Mouse (Mus musculus) monocyte, adult 5-6 weeks (primary cell): ENCODE results near the gene Crocc2. TPM values are rescaled to one million over a fixed set of nuclear protein-coding genes. Genes with fewer than 3 reads are reported as not detected.
A peak's percentile ranks its signal among the peaks of the same experiment; 100 is the strongest.

ENCODE experiments used
- ATAC-seq: fragments of 153-309, 156-312 bp; replicated peaks from 2 replicates; pipeline ENCODE4 v1.8.0; 2017; ENCODE audit warnings: mild to moderate bottlenecking; ENCODE audit not compliant: low TSS enrichment, insufficient number of reproducible peaks, severe bottlenecking, poor library complexity, low FRiP score
- total RNA-seq: library from RNA; stranded (forward); fragments of 200-1000, 200-491, 200-594 nt; gene quantifications from 3 replicates; pipeline ENCODE4 v1.2.3, GENCODE M21; 2017

Crocc2 gene
- total RNA-seq, 1 experiment from 2014 or later = not detected

DNA sequence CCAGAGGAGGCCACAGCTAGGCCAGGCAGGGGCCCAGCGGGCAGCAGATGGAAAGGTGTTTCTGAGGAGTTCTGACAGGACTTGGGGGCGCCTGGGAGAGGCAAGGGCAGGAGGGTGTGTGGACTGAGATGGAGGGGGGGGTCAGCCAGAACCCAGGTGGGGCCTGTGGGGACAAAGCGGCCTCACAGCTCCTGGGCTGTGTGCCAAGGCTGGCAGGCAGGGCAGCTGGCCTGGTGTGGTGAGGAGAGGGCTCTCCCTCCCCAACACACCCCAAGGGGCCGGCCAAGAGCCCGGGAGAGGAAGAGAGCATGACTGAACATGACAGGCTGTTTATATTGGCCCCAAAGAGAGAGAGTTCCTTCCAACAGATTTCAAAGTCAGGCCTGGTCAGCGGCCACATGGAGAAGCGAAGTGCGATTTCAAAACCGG, 41.7 kb downstream of the Crocc2 start:
- ATAC-seq = no peak

DNA sequence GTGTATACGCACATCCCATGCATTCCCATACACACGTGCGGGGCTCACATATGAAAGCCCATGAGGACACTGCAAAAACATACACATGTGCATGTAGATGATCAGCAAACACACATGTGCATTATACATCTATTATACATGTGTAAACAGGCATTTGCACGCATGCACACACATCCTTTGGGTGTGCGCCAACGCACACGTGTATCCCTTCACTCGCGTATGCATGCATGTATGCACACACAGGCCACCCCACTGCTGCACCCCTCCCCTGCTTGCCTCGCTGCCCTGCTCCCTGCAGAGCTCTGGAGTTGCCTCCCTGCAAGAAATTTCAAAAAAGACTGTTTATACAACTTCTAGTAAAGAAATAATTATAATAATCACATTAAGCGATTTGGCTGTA, 42.5 kb downstream of the Crocc2 start:
- ATAC-seq = no peak

DNA sequence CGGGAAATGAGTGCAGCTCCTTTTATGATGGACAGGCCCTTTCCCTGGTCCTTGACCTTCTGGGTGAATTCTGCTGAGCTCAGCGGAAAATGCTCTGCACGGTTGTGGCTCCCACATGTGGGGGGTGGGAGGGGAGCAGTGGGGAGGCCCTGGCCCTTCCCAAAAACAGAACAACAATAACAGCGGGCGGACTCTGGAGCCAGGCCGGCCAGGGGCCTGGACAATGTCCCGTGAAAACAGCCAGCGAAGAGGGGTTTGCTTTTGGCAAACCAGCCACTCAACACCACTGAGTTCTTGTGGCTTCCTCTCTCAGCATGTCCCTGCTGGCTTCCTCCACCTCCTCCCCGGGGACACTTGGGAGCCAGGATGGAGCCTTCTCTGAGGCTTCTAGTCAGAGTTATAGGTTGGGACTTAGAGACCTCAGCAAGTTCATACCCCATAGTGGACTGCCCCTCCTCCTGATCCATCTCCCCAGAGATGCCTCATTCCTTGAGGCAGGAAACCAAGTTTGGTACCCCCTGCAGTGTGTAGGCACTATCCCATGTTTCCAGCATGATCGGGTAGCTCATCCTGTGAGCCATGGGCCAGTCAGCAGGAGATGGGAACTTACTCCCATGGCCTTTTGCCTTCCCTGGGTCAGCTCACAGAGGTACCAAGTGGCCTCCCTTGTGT, 43.2 kb downstream of the Crocc2 start:
- ATAC-seq = no peak

DNA sequence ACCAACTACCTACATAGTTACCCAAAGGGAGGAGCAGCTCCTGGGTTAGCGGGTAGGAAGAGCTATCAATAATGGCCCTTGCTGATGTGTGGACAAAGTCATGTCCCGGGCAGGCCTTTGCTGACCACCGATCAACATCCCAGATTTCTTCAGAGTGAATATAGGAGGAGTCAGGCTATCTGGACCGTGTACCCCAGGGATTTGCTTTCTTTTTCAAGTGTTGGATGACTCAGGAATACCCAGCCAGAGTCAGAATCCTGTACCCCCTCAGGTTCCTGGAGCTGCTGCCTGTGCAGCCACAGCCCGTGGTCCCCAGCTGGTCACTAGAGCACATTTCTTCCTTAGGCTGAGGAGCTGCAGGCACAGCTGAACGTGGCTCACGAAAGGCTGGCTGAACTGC, 43.9 kb downstream of the Crocc2 start:
- no peak for ATAC-seq

DNA sequence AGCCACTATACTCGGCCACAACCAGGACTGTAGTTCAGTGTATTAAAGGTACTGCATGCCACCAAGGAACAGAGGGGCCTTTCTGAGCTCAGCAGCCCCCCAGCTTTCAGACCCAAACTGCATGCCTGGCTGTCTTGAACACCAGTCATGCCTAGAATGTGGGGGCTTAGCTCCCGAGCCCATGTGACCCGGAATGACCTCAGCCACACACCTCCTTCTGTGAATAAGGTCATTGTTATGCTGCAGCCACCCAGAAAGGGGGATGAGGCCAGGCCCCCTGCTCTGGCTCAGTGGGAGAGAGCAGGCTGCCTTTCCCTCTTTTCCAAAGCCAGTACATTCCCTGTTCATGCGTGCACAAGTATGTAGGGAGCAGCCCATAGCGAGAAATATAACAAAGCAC, 46.1 kb downstream of the Crocc2 start:
- no peak for ATAC-seq

DNA sequence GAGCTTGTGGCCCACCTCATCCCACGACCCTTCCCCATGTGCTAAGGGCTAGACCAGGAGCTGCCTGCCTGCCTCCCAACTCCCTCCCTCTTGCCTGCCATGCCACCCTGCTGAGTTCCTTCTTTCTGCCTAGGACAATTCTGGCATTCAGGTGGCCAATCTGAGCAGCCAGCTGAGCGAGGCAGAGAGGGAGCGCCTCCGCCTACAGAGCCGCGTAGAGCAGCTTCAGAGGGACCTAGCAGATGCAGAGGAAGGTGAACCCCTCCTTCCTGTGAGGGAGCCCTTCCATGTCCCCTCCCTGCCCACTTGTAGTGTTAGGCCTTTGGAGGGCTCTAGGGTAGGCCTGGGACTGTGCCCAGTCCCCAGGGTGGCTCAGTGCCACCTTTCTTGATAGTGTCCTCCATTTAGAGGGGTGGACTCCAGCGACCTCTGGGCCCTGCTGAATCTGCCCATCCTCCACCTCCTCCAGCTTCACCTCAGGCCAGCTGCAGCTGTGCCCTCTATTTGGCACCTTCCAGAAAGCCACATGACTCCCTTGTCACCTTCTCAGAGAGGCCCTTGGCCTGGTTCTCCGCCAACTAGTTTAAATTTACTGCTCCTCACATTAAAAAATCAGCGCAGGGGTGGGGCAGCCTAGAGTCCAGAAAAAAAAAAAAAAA, 48.4 kb downstream of the Crocc2 start:
- no peak for ATAC-seq

DNA sequence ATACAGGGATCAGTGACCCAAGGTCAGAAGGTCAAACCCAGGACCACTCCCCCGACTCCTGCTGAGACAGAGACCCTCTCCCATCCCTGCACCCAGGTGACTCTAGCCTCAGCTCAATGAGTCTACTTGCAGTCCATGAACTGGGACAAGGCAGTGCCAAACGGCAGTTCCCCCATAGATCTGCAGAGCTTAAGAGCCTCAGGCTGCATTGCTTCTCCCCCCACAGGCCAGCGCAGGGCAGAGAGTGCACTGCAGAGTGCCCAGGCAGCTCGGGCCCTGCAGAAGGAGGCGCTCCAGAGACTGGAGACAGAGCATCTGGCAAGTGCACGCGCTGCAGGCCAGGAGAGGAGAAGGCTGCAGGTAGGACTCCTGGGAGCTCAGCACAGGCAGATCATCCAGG, 49.0 kb downstream of the Crocc2 start:
- no peak for ATAC-seq

DNA sequence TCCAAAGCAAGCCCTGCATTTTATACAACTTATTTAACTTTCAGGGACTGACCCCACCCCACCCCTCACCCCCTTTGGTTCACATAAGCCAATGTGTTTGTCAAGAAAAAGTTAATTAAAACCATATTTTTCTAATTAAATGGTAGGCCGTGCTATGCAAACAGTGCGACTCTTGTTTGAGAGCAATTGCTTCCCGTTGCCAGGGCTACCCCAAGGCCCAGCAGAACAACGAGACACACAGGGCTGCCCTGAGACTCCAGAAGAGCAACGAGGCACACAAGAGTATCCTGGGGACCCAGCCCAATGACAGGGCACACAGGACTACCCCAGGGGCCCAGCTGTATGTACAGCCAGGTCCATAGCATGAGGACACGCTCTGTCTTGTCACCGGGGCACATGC, 52.3 kb downstream of the Crocc2 start:
- no peak for ATAC-seq

DNA sequence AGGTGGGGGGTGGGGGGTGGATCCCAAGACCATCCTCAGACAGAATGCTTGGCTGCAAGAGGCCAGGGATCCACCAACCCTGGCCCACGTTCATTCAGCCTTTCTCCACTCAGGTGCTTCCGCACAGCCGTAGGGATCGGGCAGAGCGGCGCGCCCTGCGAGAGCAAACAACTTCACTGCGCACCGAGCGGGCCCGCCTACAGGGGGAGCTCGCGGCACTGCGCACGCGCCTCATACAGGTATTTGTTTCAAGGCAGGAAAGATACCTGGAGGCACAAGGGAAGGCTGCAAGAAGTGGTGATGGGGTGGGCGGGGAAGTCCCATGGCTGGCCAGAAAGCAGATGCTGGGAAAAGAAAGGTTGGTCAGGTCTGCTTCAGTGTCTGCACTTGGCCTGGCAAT, 55.4 kb downstream of the Crocc2 start:
- no peak for ATAC-seq

DNA sequence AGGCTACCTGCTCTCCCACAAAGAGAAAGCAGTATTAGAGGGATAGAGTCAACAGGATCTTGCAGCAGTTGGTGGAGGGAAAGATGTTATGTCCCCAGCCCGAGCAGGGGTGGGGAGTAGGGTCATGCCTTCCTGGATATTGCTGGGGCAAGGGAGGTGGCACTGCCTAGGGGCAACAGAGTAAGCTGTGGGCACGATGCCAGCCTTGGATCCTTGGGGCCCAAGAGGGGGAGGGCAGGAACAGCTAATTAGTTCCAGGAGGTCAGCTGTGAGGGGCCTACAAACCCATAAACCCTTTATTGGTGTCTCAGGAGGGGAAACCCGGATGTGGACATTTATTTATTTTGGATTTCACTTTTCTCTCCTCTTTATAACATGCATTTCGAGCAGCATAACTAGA, 56.7 kb downstream of the Crocc2 start:
- ATAC-seq = no peak

DNA sequence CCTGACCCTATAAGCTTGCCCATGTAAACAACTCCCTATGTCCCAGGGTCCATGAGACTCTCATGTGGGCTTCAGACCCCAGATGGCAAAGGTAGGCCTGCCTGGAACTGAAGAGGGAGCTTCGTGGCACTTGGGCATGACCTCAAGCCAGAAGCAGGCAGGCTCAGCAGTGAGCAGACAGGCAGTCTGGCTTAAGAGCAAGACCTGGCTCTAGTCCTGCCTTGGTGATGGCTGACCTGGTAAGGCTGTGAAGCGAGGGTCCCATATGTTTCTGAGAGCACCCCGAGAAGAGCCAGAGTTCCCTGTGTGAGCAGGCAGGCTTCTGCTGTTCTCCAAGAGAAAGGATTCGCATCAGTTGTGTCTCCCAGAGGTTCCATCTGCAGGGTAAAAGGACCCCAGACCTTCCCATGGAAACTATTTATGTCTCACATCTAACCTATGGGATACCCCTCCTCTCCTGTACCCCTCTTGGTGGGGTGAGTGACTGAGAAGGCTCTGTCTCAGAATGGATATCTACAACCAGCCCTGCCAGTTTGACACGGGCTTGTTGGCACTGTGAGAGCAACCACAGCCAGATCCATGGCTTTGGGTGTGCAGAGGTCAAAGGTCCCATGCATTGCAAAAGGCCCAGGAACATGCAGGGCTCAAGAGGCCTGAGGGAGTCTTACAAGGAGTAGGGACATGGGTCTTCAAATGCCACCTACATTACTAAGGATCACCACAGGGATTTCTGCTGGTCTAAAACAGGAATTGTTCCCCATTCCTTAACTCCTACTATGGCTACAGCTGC, 57.4 kb downstream of the Crocc2 start:
- ATAC-seq = no peak

DNA sequence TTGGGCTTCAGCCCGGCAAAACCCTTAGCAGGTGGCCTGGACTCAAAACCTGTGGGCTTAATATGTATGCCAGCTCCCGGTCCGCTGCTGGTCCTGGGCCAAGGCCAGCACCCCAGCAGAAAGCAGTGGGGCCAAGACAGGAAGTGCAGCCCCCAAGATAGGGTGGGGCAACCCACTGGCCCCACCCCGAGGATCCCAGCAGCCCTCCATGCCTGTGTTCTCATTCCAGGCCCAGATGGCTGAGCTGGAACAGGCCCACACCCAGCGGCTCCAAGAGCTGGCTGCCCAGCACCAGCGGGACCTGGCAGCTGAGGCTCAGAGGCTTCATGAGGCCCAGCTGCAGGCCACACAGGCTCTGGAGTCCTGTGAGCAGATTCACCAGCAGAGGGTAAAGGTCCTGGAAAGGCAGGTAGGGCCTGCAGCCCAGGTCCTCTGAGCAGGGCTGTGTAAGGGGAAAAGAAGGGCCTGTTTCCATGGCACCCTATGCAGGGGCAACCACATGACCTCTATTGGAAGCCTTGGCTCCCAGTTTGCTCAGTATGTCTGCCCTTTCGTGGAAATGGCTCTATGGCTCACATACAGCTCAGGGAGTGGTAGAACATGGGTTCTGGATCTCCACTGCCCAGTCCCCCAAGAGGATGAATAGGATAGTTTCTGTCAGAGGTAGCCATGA, 58.9 kb downstream of the Crocc2 start:
- no peak for ATAC-seq

DNA sequence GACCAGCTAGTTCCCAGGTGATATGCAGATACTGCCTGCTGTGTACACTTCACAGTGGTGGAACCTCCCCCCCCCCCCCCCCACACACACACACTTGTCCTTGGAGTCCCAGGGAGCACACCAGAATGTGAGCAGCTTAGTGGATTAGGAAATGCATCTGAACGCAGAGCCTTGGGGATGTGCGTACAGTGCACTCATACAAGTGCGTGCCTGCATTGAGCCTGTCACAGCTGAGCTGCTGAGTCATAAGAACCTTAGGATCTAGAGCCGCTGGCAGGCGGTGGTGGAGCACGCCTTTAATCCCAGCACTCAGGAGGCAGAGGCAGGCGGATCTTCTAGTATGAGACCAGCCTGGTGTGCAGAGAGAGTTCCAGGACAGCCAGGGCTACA, 59.4 kb downstream of the Crocc2 start:
- ATAC-seq = no peak

DNA sequence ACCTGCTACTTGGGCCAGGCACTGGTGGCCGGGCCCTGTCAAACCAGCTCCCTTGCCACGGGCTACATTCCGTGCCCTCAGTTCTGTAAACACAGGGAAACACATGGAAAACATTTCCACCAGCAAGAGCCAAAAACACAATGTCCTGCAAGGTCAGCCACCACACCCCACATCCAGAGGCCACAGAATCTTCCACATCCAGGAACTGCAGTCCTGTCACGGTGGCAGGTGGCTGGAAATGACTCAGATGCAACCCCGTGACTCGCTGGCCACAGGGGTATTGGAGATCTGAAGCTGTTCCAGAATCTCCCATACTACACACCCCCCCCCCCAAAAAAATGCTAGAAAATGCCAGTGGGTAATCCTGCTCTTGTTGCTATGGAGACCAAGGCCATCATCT, 60.7 kb downstream of the Crocc2 start:
- no peak for ATAC-seq

DNA sequence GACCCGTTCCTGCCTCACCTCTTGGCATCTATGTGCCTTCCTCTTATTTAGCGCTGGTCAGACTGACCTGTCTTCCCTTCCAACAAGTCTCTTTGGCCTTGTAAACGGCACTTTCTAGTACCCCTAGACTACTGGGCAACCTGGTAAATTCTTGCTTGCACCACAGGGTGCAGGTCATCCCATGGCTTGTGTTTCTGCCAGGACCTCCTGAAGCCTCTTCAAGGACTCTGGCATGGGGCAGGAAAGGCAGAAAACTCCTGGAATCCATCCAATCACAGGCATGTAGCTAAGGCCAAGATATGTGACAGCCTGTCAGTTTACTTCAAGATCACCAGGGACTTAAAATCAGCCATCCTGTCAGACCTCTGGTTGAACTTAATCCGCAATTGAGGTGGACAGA, 61.1 kb downstream of the Crocc2 start:
- ATAC-seq = no peak

DNA sequence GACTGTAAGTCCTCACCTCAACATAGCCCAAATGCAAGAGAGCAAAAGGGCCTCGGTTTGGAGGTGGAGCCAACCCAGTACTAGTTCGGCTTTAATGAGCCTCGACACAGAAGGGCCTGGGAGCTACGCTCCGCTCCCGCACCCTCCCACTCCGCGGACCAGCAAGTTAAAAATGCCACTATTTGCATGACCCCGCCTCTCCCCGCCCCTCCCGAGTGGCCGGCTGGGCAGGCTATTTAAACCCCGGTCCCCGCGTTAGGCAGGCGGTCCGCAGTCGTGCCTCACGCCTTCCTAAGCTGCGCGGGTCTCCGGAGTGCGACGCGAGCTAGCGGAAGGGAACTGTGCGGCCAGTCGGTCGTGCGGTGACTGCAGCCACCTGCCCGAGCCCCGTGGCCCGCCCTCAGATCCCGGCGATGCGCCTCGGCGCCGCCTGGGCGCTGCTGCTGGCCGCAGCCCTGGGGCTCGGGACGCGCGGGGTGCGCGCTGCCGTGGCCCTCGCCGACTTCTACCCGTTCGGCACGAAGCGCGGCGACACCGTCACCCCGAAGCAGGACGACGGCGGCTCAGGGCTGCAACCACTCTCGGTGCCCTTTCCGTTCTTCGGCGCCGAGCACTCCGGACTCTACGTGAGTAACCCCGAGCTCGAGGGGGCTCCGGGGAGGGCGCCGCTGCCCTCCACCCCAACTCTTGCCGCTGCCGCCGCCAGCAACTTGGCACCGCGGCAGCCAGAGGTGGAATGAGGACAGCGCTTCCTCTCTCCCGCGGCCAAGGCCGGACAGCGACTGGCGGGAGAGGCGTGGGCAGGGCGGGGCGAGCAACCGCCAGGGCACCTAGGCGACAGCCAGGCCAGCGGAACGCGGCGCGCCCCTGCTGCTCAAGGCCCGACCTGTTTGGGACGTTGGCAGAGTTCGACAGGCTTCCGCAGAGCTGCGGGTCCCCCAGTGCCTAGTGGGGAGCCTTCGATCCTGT, 67.3 kb downstream of the Crocc2 start, which contains the start of gene Sned1:
Gene Sned1 (plus strand): TSS at position 266 of the 969 bp plus-strand sequence.
- ATAC-seq = peak; percentile 54; the same call in 1 of the 2 replicates

DNA sequence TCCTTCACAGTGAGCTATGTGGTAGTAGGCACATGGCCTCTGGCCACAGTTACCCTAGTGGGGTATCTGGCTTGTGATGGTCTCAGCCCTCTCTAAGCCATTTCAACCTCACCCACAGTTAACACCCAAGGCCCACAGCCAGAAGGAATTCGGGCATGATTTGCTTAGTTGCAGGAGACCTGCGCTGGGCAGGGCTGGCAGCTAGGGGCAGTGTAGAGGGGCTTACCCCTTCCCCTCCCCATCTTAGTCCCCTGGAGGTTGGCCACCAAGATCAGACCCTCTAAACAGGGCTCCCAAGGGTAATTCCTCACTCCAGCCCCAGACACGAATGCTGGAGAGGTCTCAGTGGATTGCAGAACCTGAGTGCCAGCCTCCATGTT, 68.0 kb downstream of the Crocc2 start:
- no peak for ATAC-seq

DNA sequence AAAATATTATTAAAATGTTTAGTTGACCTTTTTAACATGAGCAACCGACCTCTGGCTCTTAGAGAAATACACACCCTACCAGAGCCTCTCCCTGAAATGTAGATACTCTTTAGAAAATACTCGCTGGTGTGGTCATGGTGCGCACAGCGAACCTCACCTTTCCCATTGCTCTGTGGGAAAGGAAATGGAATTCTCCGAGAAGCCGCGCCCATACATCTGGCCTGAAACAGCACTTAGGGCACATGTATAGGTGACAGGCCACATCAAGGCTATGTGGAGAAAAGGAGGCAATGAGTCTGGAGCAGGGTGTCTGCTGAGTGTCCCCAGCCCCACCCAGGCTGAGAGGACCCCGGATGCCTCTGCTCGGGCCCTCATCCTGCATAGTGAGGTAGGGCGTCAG, 69.2 kb downstream of the Crocc2 start:
- no peak for ATAC-seq
